Mouse (Mus musculus): ENCODE measurements at regions not wholly inside any gene's neighbourhood (a gene's known extent, or its start where the extent isn't known, plus 50 kb on each side); places are given as distances from the start of the nearest gene placed in this dataset.
"Not testable (repeated sequence)": the region's sequence is repeated elsewhere in the genome, so short reads cannot be mapped to it uniquely, and the experiment has no call there.

GRCm38 (mm10) chr16:55587138-55587537 lies 251.6 kb downstream of the Nfkbiz start:
- WGBS, result 74% methylated on average over 6 of the region's 6 CpGs
- no peak for ATAC-seq (ENCODE audit: low FRiP score, low read depth)

GRCm38 (mm10) chr16:55582906-55583305 lies 255.8 kb downstream of the Nfkbiz start:
- DNase-seq (ENCODE audit: low spot score), result no peak
- H3K9ac ChIP-seq (ENCODE audit: low read depth, low read length, severe bottlenecking), result no peak overlapping the region
- H3K36me3 ChIP-seq (ENCODE audit: control insufficient read depth, insufficient read depth, low read length), result no peaks in the 10 kb centered on the region
- H3K4me2 ChIP-seq (replicated peaks; ENCODE audit: low read depth, low read length, severe bottlenecking), result no peak overlapping the region
- H3K27me3 ChIP-seq (ENCODE audit: control insufficient read depth, insufficient read depth, low read length), result no peaks in the 10 kb centered on the region
- H3K9me3 ChIP-seq (ENCODE audit: control insufficient read depth, low read length), result no peaks in the 10 kb centered on the region
- no peak for ATAC-seq (ENCODE audit: low FRiP score, low read depth)
- TF ChIP-seq POLR2A (IDR thresholded peaks at IDR 0.05; ENCODE audit: borderline replicate concordance, extremely low read depth, insufficient read depth, insufficient read length), result no peak
- no peak overlapping the region for H3K4me3 ChIP-seq (replicated peaks; ENCODE audit: low read length)
- 36% methylated on average over 3 of the region's 3 CpGs for WGBS
- H3K4me1 ChIP-seq (ENCODE audit: control insufficient read depth, insufficient read depth, low read length), result no peaks in the 10 kb centered on the region
- H3K27ac ChIP-seq (replicated peaks; ENCODE audit: low read depth, low read length), result no peak overlapping the region

More at GRCm38 (mm10) chr16:55587138-55587537, 251.6 kb downstream of the Nfkbiz start:
- Histone ChIP-seq H3K27me3 (ENCODE audit: control insufficient read depth, insufficient read depth, low read length) (no peaks in the 10 kb centered on the region), H3K4me3 (replicated peaks; ENCODE audit: low read length) (no peak overlapping the region), H3K9me3 (ENCODE audit: control insufficient read depth, low read length) (no peaks in the 10 kb centered on the region), H3K9ac (ENCODE audit: low read depth, low read length, severe bottlenecking) (no peak overlapping the region), H3K4me2 (replicated peaks; ENCODE audit: low read depth, low read length, severe bottlenecking) (no peak overlapping the region), H3K36me3 (ENCODE audit: control insufficient read depth, insufficient read depth, low read length) (no peaks in the 10 kb centered on the region), H3K27ac (replicated peaks; ENCODE audit: low read depth, low read length) (no peak overlapping the region), H3K4me1 (ENCODE audit: control insufficient read depth, insufficient read depth, low read length) (no peaks in the 10 kb centered on the region)
- no peak for TF ChIP-seq POLR2A (IDR thresholded peaks at IDR 0.05; ENCODE audit: borderline replicate concordance, extremely low read depth, insufficient read depth, insufficient read length)
- DNase-seq (ENCODE audit: low spot score), result no peak

GRCm38 (mm10) chr16:55582029-55582428 lies 256.7 kb downstream of the Nfkbiz start:
- ATAC-seq (ENCODE audit: low FRiP score, low read depth) (no peak), DNase-seq (ENCODE audit: low spot score) (no peak)
- WGBS, result 81% methylated on average over 7 of the region's 7 CpGs
- H3K27ac ChIP-seq (replicated peaks; ENCODE audit: low read depth, low read length), result no peak overlapping the region
- TF ChIP-seq POLR2A (IDR thresholded peaks at IDR 0.05; ENCODE audit: borderline replicate concordance, extremely low read depth, insufficient read depth, insufficient read length), result no peak
- H3K9me3 ChIP-seq (ENCODE audit: control insufficient read depth, low read length), result no peaks in the 10 kb centered on the region
- H3K9ac ChIP-seq (ENCODE audit: low read depth, low read length, severe bottlenecking), result no peak overlapping the region
- no peak overlapping the region for H3K4me2 ChIP-seq (replicated peaks; ENCODE audit: low read depth, low read length, severe bottlenecking)
- H3K4me1 ChIP-seq (ENCODE audit: control insufficient read depth, insufficient read depth, low read length), result no peaks in the 10 kb centered on the region
- H3K27me3 ChIP-seq (ENCODE audit: control insufficient read depth, insufficient read depth, low read length), result no peaks in the 10 kb centered on the region
- no peak overlapping the region for H3K4me3 ChIP-seq (replicated peaks; ENCODE audit: low read length)
- no peaks in the 10 kb centered on the region for H3K36me3 ChIP-seq (ENCODE audit: control insufficient read depth, insufficient read depth, low read length)

- Histone ChIP-seq H3K4me3 (replicated peaks; ENCODE audit: low read length) (no peak overlapping the region), H3K4me2 (replicated peaks; ENCODE audit: low read depth, low read length, severe bottlenecking) (no peak overlapping the region), H3K4me1 (ENCODE audit: control insufficient read depth, insufficient read depth, low read length) (no peaks in the 10 kb centered on the region), H3K9me3 (ENCODE audit: control insufficient read depth, low read length) (no peaks in the 10 kb centered on the region), H3K27me3 (ENCODE audit: control insufficient read depth, insufficient read depth, low read length) (no peaks in the 10 kb centered on the region), H3K36me3 (ENCODE audit: control insufficient read depth, insufficient read depth, low read length) (no peaks in the 10 kb centered on the region), H3K9ac (ENCODE audit: low read depth, low read length, severe bottlenecking) (no peak overlapping the region), H3K27ac (replicated peaks; ENCODE audit: low read depth, low read length) (no peak overlapping the region)
- DNase-seq (ENCODE audit: low spot score) (no peak), ATAC-seq (ENCODE audit: low FRiP score, low read depth) (no peak)
- TF ChIP-seq POLR2A (IDR thresholded peaks at IDR 0.05; ENCODE audit: borderline replicate concordance, extremely low read depth, insufficient read depth, insufficient read length), result no peak
- 92% methylated on average over 4 of the region's 4 CpGs for WGBS
Measured at GRCm38 (mm10) chr16:55580827-55581226, 257.9 kb downstream of the Nfkbiz start.

- ATAC-seq (ENCODE audit: low FRiP score, low read depth) (no peak), DNase-seq (ENCODE audit: low spot score) (no peak)
- Histone ChIP-seq H3K4me3 (replicated peaks; ENCODE audit: low read length) (no peak overlapping the region), H3K36me3 (ENCODE audit: control insufficient read depth, insufficient read depth, low read length) (no peaks in the 10 kb centered on the region), H3K4me2 (replicated peaks; ENCODE audit: low read depth, low read length, severe bottlenecking) (no peak overlapping the region), H3K4me1 (ENCODE audit: control insufficient read depth, insufficient read depth, low read length) (no peaks in the 10 kb centered on the region), H3K27ac (replicated peaks; ENCODE audit: low read depth, low read length) (no peak overlapping the region), H3K9ac (ENCODE audit: low read depth, low read length, severe bottlenecking) (no peak overlapping the region), H3K9me3 (ENCODE audit: control insufficient read depth, low read length) (no peaks in the 10 kb centered on the region), H3K27me3 (ENCODE audit: control insufficient read depth, insufficient read depth, low read length) (no peaks in the 10 kb centered on the region)
- TF ChIP-seq POLR2A (IDR thresholded peaks at IDR 0.05; ENCODE audit: borderline replicate concordance, extremely low read depth, insufficient read depth, insufficient read length), result no peak
- WGBS, result 87% methylated on average over 5 of the region's 5 CpGs
Measured at GRCm38 (mm10) chr16:55578686-55579085, 260.0 kb downstream of the Nfkbiz start.

GRCm38 (mm10) chr16:55575609-55576283 lies 263.0 kb downstream of the Nfkbiz start:
- not testable (repeated sequence) for H3K4me3 ChIP-seq (replicated peaks; ENCODE audit: low read length); H3K9me3 ChIP-seq (ENCODE audit: control insufficient read depth, low read length); H3K4me2 ChIP-seq (replicated peaks; ENCODE audit: low read depth, low read length, severe bottlenecking); DNase-seq (ENCODE audit: low spot score); H3K27ac ChIP-seq (replicated peaks; ENCODE audit: low read depth, low read length); ATAC-seq (ENCODE audit: low FRiP score, low read depth); H3K4me1 ChIP-seq (ENCODE audit: control insufficient read depth, insufficient read depth, low read length); H3K9ac ChIP-seq (ENCODE audit: low read depth, low read length, severe bottlenecking); H3K27me3 ChIP-seq (ENCODE audit: control insufficient read depth, insufficient read depth, low read length); H3K36me3 ChIP-seq (ENCODE audit: control insufficient read depth, insufficient read depth, low read length)
- WGBS, result 89% methylated on average over 2 of the region's 2 CpGs
